Mouse (Mus musculus) left cerebral cortex, postnatal 14 days (tissue): ENCODE data around the gene Smad3. TPM values are rescaled to one million over a fixed set of nuclear protein-coding genes. Genes with fewer than 3 reads are reported as not detected.

Experiments used
- DNase-seq, 2 experiments: peaks; one replicate each; pipeline ENCODE4 v3.0.0; 2021 to 2022; ENCODE audit warnings: low spot score in 2 of 2, mixed read lengths in 1 of 2
- intact Hi-C: fragments of 180-260 bp; cut with DNase I; formaldehyde crosslinking; loops from one replicate; pipeline ENCODE4 v1.15.1; 2025
- total RNA-seq, 2 experiments: library from RNA; stranded (reverse); gene quantifications; 2 replicates each; pipeline ENCODE4 v1.2.3; 2021

The Smad3 gene
- total RNA-seq, 2 experiments from 2014 or later = 36.9 to 38.3 TPM

DNA sequence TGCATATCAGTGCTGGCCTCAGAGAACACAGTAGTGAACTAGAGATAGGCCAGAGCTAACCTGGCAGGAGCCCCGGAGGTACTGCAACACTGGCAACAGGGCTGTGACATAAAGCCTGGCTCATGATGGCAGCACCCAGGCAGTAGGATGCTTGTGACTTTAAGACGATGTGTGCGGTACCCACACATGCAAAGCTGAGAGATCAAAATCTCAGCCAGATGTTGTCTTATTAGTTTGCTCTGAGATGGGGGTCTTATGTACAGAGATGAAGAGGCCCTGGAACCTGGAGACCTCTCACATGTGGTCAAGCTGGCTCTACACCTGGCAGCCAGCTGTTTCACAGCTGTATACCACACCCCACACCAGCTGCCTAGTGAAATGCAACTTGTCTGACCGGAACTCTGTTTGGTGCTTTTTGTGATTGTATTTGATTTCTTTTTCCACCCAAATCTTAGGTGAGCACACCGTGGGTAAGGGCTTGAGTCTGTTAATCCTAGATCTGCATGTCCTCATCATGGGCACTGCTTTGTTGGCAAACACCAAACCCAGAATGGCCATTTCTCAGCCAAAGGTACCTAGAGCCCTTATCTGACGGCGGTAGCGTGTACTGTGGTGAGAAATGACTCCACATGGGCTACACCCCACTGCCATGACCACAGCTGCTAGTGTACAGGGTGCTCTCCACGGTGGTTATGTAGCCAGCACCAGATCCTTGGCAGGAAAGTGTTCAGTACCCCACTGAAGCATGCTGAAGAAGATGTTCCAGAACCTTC is 49.8 kb downstream of the Smad3 start:
- intact Hi-C loops = no loop called here
- DNase-seq = no peak

GRCm38 (mm10) chr9:63706152-63706733 is 51.6 kb downstream of the Smad3 start:
- intact Hi-C loops = no loop called here
- peak; percentile 51 to 54 for DNase-seq

GRCm38 (mm10) chr9:63704979-63705751 is 52.6 kb downstream of the Smad3 start:
- no peak for DNase-seq
- intact Hi-C loops = no loop called here

- intact Hi-C loops = no loop called here
- no peak for DNase-seq
Measured at GRCm38 (mm10) chr9:63704131-63704530, 53.7 kb downstream of the Smad3 start.

- DNase-seq = no peak
- intact Hi-C loops = no loop called here
Measured at GRCm38 (mm10) chr9:63703236-63703785, 54.5 kb downstream of the Smad3 start.

GRCm38 (mm10) chr9:63702502-63703013 is 55.2 kb downstream of the Smad3 start:
- intact Hi-C loops = no loop called here
- DNase-seq = peak; percentile 44 to 47

DNA sequence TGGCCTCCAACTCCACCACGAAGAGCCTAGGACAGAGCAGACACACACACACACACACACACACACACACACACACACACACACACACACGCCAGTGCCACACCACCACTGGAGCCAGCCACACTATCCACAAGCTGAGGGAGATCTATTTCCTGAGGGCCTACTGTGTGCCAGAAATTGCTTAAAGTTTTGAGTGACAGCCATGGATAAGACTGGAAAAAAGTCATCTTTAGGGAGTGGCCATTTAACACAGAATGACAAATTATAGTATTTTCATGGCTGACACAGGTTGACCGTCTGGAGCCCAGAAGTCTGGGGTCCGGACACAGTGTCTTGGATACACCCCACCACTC is 55.9 kb downstream of the Smad3 start:
- DNase-seq = no peak
- intact Hi-C loops = no loop called here

DNA sequence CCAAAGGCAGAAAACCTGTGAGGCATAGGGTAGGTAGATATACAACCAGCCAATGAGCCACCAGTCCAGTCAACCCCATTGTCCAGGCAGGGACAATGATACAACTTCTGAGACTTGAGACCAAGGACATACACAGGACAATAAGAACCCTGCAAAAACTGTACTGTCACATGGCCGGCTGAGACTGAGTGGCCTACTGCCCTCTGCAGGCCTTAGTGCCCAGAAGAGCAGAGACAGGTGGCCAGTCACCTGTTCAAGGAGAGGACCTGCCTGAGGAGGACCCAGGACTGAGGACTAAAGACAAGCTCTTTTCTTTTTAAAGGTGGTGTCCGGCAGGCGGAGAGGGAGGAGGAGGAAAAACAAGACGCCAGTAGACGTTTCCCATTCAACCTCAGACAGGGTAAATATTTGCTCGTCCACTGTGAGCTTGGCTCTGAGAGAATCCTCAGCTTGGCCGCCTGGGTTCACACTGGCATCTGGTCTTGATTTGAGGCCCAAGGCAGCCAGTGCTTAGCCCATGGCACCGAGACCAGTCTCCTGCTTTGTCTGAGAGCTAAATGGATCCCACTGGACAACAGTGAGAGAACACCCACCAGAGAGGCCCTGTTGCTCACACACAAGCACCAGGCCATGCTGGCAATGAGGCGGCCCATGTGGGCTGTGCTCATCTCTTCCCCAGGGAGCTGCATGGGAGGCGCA is 56.4 kb downstream of the Smad3 start:
- intact Hi-C loops = no loop called here
- no peak for DNase-seq

- no peak for DNase-seq
- intact Hi-C loops = no loop called here
Measured at GRCm38 (mm10) chr9:63699145-63699544, 58.6 kb downstream of the Smad3 start.

DNA sequence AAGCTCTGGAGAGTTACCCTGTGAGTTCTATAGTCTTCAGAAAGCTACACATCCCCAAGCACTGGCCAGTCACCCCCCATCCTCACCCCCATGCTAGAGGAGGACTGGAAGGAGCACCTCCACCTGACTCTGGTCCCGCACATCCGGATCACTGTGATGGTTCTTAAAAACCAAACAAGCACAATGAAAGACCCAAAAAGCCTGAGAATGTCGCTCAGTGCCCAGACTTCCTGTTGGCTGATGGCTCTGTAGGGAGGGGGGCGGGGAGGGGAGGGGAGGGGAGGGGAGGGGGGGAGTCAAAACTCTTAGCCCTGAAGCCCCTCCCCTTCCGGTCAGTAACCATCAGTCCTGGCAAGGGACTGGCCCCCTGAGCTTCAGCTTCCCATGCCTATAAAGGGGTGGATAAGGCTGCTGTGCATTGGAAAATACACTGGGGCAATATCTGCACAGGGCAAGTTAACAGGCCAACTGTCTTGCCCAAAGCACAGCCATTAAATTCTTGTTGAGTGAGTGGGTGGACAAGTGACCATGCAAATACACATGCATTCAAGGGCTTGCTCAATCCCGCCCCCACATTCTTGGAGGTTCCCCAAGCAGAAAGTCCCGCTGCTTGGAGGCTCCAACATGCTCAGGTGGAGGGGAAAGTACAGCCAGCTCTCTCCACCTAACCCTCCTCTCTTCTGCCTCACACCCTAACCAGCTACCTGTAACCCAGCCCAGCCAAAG is 59.3 kb downstream of the Smad3 start:
- intact Hi-C loops = no loop called here
- no peak for DNase-seq

GRCm38 (mm10) chr9:63697606-63698005 is 60.2 kb downstream of the Smad3 start:
- intact Hi-C loops = no loop called here
- DNase-seq = no peak

GRCm38 (mm10) chr9:63696463-63697105 is 61.2 kb downstream of the Smad3 start:
- intact Hi-C loops = no loop called here

DNA sequence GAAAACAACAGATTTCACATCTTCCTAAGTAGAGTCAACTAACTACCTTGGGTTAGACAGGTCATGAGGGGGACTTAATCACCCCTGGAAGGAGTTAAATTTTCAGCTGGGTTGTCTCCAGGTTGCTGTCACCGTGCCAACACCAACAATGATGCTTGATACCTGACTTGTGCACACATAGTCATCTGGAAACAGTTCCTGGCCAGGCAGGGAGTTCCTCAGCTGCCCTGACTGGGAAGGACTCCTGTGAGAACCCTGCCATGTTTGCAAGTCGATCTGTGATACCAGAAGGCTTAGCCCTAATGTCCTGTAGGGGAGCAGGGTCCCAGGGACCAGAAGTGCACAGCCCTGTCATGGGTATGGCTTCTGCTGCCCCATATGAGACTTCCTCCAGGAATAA is 65.8 kb downstream of the Smad3 start:
- DNase-seq = no peak
- intact Hi-C loops = no loop called here

More at GRCm38 (mm10) chr9:63696463-63697105, 61.2 kb downstream of the Smad3 start:
- no peak for DNase-seq

GRCm38 (mm10) chr9:63690511-63690910 is 67.3 kb downstream of the Smad3 start:
- no peak for DNase-seq
- intact Hi-C loops = no loop called here

- intact Hi-C loops = no loop called here
- no peak for DNase-seq
Measured at GRCm38 (mm10) chr9:63687413-63688015, 70.3 kb downstream of the Smad3 start.

DNA sequence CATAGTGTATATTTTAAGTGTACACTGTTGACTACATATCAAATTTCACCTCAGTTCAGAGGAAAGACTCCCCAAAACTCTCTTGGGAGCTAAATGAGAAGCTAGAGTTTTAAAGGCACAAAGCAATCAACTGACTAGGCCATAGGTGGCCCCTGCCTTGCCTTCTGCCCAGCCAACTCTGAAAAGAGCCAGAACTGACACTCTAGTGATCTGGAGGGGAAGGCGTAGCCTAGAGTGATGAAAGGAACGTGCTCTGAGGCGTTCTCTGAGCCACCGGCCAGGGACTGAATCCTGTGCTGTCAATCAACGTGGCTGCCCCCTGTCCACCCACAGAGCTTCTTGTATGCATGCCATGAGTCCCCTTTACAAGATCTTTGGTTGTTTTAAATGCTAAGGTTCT is 72.4 kb downstream of the Smad3 start:
- intact Hi-C loops = no loop called here

DNA sequence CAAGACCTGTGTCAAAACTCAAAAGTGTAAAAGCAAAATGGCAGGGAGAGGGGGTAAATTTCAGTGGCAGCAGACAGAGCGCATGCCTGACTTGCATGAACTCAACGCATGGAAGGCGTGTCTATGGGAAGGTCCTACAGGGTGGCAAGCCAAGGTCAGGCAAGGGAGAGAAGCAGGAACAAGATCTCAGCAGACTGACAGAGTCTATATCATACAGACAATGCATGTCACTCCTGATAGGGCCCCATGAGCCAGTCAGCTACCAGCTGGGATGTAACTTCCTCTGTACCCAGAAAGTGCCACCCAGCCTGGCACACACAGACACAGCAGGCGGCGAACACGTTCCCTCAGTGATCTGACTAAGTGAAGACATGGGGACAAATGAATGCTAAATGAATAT is 73.5 kb downstream of the Smad3 start:
- no peak for DNase-seq
- intact Hi-C loops = no loop called here

More for the DNA sequence above, 72.4 kb downstream of the Smad3 start:
- DNase-seq = no peak

DNA sequence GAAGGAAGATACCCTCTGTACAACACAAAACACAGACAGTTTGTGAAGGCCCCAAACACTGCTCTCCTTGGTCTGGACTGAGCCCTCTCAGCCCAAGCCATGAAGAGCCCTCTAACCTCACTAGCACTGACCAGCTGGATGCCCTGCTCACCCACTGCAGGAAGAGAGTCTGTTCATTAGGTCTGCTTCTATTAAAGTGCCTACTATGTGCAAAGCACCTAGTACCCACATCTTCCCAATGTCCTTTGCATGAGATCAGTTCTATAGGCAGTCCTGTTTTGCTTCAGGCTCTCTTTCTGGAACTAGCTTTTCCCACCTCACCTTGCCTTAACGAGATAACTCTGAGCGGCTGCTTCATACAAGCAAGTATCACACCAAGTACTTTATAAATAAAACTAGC is 74.9 kb downstream of the Smad3 start:
- no peak for DNase-seq
- intact Hi-C loops = no loop called here
